Comparison of ENCODE assay signal across 21 mouse cellular contexts in the genomic region with DNA sequence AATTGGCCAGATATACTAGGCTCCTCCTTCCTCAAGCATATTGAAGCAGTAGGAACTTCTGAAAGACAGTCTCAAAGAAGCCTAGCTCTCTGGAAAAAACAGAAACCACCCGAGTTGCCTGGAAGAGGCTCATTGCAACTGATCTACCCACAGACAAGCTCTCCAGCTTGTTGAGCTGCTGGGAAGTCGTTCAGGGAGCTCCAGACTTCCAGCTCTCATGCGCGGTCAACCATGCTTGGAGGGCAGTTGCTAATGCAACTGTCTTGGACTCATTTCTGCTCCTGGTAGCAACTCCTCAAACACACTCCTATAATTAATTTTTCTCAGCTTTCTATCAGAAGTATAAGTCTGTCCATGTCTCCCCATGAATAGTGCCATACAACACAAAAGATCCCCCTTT. TPM values are rescaled to one million over a fixed set of nuclear protein-coding genes. Genes with fewer than 3 reads are reported as not detected.
A peak's percentile ranks its signal among the peaks of the same experiment; 100 is the strongest.
DNase-seq lines count a peak whose midpoint lies in the region; ATAC-seq lines count a peak whose summit lies in the region.
"Had no signal": no experiment of that assay in that cellular context is flagged by ENCODE, and none has a peak within 500 bp of the region (broad histone marks: within the 10 kb centered on the region; RNA-seq: fewer than 3 reads in every experiment).

No protein-coding gene starts in this region.

- ATAC-seq in cerebellum, adult (ENCODE audit: insufficient number of reproducible peaks, low FRiP score, low TSS enrichment): no peak
- ATAC-seq: activated CD4-positive, CD25-positive, alpha-beta regulatory T cell, adult 4 months; CD4-positive, CD25-positive, alpha-beta regulatory T cell, adult 4 months; Patski had no signal

- peak; percentile 57 to 70 for DNase-seq in cerebellum, postnatal 10 days
- DNase-seq in cerebellum, postnatal 14 days: peak; percentile 22 to 39
- DNase-seq in cerebellum, adult 11-12 months: no peak
- peak; percentile 8 for DNase-seq in kidney, postnatal 10 days
- DNase-seq in kidney, adult 8-10 months: no peak
- DNase-seq in left cerebral cortex, postnatal 4 days: peak; percentile 53
- DNase-seq in left cerebral cortex, adult 8-10 months (ENCODE audit: low spot score in 2 of 2): no peak
- DNase-seq: adrenal gland, adult 2 months; adrenal gland, adult 8-10 months; adrenal gland, postnatal 10 days; adrenal gland, postnatal 14 days; adrenal gland, postnatal 25 days; adrenal gland, postnatal 36 days; B cell, adult 2 months; cerebellum, adult 11 months; cerebellum, adult 18-20 months; cerebellum, adult 2 months had no signal

- intact Hi-C loops in left cerebral cortex, postnatal 4 days (cut with DNase I): no loop called here

RNA-seq across cellular contexts. Expression of a gene that starts 8.2 kb away (rescaled TPM):
- total RNA-seq in left cerebral cortex, postnatal 4 days (2021): 1 to 10 TPM; 2.2 to 2.5 TPM
- total RNA-seq in left cerebral cortex, adult 8-10 months (2022): 1 to 10 TPM; 1.8 to 2.7 (median 2.0) TPM

Comparison
In these comparisons a context has a peak if more than half of its experiments do, and no peak if none do; other contexts are left out.
1. DNase-seq: peak in cerebellum, postnatal 10 days (2 of 2), cerebellum, postnatal 14 days (2 of 2), kidney, postnatal 10 days (single experiment) and left cerebral cortex, postnatal 4 days (single experiment); none in cerebellum, adult 11-12 months (single experiment), kidney, adult 8-10 months (0 of 2) and left cerebral cortex, adult 8-10 months (0 of 2).